Mouse (Mus musculus): ENCODE measurements around the gene Elp1. TPM values are rescaled to one million over a fixed set of nuclear protein-coding genes. Genes with fewer than 3 reads are reported as not detected.

Elp1 gene
- polyA plus RNA-seq, 1 experiment = 82.2 TPM

- Histone ChIP-seq H3K36me3 (ENCODE audit: control insufficient read depth, insufficient read depth, low read length, poor library complexity, severe bottlenecking) (peaks cover 41% of the 10 kb centered on the region), H3K4me1 (ENCODE audit: control insufficient read depth, insufficient read depth, low read length) (no peaks in the 10 kb centered on the region), H3K27me3 (ENCODE audit: control insufficient read depth, insufficient read depth, low read length, poor library complexity, severe bottlenecking) (no peaks in the 10 kb centered on the region), H3K4me3 (ENCODE audit: low read depth, low read length) (no peak overlapping the region), H3K27ac (ENCODE audit: insufficient read depth, low read length) (no peak overlapping the region), H3K9ac (ENCODE audit: low read depth, poor library complexity, severe bottlenecking) (no peak overlapping the region), H3K9me3 (replicated peaks; ENCODE audit: control insufficient read depth, insufficient read depth, low read length, poor library complexity, severe bottlenecking) (no peaks in the 10 kb centered on the region)
- TF ChIP-seq POLR2A (IDR thresholded peaks at IDR 0.05; ENCODE audit: insufficient read depth, low read length) (no peak), EP300 (IDR thresholded peaks at IDR 0.05; ENCODE audit: insufficient read depth, low read depth, low read length) (no peak), CTCF (IDR thresholded peaks at IDR 0.05; ENCODE audit: low read depth, low read length) (no peak)
These were observed 27.4 kb upstream of the Elp1 start for GRCm38 (mm10) chr4:56829511-56829921.

- no peak overlapping the region for H3K9ac ChIP-seq (ENCODE audit: low read depth, poor library complexity, severe bottlenecking)
- no peak overlapping the region for H3K27ac ChIP-seq (ENCODE audit: insufficient read depth, low read length)
- H3K4me3 ChIP-seq (ENCODE audit: low read depth, low read length) = no peak overlapping the region
- peaks cover 40% of the 10 kb centered on the region for H3K36me3 ChIP-seq (ENCODE audit: control insufficient read depth, insufficient read depth, low read length, poor library complexity, severe bottlenecking)
- TF ChIP-seq CTCF (IDR thresholded peaks at IDR 0.05; ENCODE audit: low read depth, low read length) (no peak), POLR2A (IDR thresholded peaks at IDR 0.05; ENCODE audit: insufficient read depth, low read length) (no peak), EP300 (IDR thresholded peaks at IDR 0.05; ENCODE audit: insufficient read depth, low read depth, low read length) (no peak)
- H3K27me3 ChIP-seq (ENCODE audit: control insufficient read depth, insufficient read depth, low read length, poor library complexity, severe bottlenecking) = no peaks in the 10 kb centered on the region
- no peaks in the 10 kb centered on the region for H3K4me1 ChIP-seq (ENCODE audit: control insufficient read depth, insufficient read depth, low read length)
- no peaks in the 10 kb centered on the region for H3K9me3 ChIP-seq (replicated peaks; ENCODE audit: control insufficient read depth, insufficient read depth, low read length, poor library complexity, severe bottlenecking)
These were observed 26.8 kb upstream of the Elp1 start for GRCm38 (mm10) chr4:56828932-56829331.

DNA sequence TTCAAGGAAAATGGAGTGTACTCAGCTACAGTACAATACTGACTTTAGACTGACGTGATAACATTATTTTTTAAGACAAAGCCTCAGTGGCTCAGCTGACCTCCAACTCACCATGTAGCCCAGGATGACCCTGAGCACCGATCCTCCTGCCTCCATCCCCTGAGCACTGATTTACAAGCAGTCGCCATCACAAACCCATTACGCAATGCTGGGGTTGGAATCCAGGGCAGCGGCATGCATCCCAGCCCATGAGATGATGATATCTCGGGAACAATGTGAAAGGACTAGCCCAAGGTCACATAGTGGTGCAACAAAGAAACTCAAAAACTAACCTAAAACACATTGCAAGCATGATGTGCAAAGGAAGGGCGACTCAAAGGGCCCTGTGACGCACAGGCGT, 22.1 kb upstream of the Elp1 start:
- no peak for TF ChIP-seq CTCF (IDR thresholded peaks at IDR 0.05; ENCODE audit: low read depth, low read length)
- TF ChIP-seq POLR2A (IDR thresholded peaks at IDR 0.05; ENCODE audit: insufficient read depth, low read length) = no peak
- TF ChIP-seq EP300 (IDR thresholded peaks at IDR 0.05; ENCODE audit: insufficient read depth, low read depth, low read length) = no peak

DNA sequence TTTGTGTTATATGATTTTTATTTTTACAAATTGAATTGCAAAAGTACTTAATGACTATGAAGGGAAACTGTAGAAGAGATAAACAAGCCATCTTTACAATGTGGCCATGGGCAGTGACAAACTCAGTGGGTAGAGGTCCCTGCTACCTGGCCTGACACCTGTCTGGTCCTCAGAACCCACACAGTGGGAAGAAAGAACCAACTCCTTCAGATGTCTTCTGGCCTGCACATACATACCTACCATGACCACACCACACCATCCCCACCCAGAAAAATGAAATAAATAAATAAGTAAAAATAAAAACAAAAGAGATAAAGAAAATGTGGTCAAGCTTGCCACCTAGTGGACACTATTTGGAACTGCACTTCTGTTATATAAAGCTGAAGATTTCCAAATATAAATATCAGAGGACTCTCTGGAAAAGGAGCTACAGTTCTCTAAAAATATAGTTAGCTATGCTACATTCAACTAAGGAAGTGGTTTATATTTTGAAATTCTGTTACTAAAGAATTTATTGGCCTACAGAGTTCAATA, 18.0 kb upstream of the Elp1 start:
- Histone ChIP-seq H3K9ac (ENCODE audit: low read depth, poor library complexity, severe bottlenecking) (no peak overlapping the region), H3K9me3 (replicated peaks; ENCODE audit: control insufficient read depth, insufficient read depth, low read length, poor library complexity, severe bottlenecking) (no peaks in the 10 kb centered on the region), H3K27ac (ENCODE audit: insufficient read depth, low read length) (no peak overlapping the region), H3K36me3 (ENCODE audit: control insufficient read depth, insufficient read depth, low read length, poor library complexity, severe bottlenecking) (peaks cover 10% of the 10 kb centered on the region; the same call in 1 of the 2 replicates), H3K4me1 (ENCODE audit: control insufficient read depth, insufficient read depth, low read length) (no peaks in the 10 kb centered on the region), H3K27me3 (ENCODE audit: control insufficient read depth, insufficient read depth, low read length, poor library complexity, severe bottlenecking) (no peaks in the 10 kb centered on the region), H3K4me3 (ENCODE audit: low read depth, low read length) (no peak overlapping the region)
- no peak for TF ChIP-seq POLR2A (IDR thresholded peaks at IDR 0.05; ENCODE audit: insufficient read depth, low read length)
- TF ChIP-seq EP300 (IDR thresholded peaks at IDR 0.05; ENCODE audit: insufficient read depth, low read depth, low read length) = no peak
- TF ChIP-seq CTCF (IDR thresholded peaks at IDR 0.05; ENCODE audit: low read depth, low read length) = no peak

More for the DNA sequence above, 22.1 kb upstream of the Elp1 start:
- Histone ChIP-seq H3K27me3 (ENCODE audit: control insufficient read depth, insufficient read depth, low read length, poor library complexity, severe bottlenecking) (no peaks in the 10 kb centered on the region), H3K9me3 (replicated peaks; ENCODE audit: control insufficient read depth, insufficient read depth, low read length, poor library complexity, severe bottlenecking) (no peaks in the 10 kb centered on the region), H3K9ac (ENCODE audit: low read depth, poor library complexity, severe bottlenecking) (no peak overlapping the region), H3K4me3 (ENCODE audit: low read depth, low read length) (no peak overlapping the region), H3K4me1 (ENCODE audit: control insufficient read depth, insufficient read depth, low read length) (no peaks in the 10 kb centered on the region), H3K27ac (ENCODE audit: insufficient read depth, low read length) (no peak overlapping the region), H3K36me3 (ENCODE audit: control insufficient read depth, insufficient read depth, low read length, poor library complexity, severe bottlenecking) (peaks cover 12% of the 10 kb centered on the region)

GRCm38 (mm10) chr4:56815131-56815530, 13.0 kb upstream of the Elp1 start:
- Histone ChIP-seq H3K4me1 (ENCODE audit: control insufficient read depth, insufficient read depth, low read length) (no peaks in the 10 kb centered on the region), H3K27ac (ENCODE audit: insufficient read depth, low read length) (no peak overlapping the region)

DNA sequence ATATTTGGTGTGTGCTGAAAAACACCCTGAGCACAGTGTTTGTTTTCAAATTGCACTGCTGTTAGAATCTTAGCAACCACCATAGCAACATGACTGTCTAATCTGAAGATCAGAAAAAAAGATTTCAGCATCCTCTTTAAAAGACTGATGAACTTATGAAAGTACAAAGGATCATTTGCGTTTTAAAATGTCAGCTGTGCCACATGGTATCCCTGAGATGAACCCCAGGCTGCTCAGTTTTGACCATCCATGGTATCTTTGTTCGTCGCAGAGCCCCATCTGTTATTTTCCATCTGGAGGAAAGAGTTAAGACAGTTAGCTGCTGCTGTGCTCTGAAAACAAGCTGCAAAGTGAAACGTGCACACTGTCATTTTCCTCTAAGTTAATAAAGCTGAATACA, 10.0 kb upstream of the Elp1 start:
- Histone ChIP-seq H3K27me3 (ENCODE audit: control insufficient read depth, insufficient read depth, low read length, poor library complexity, severe bottlenecking) (no peaks in the 10 kb centered on the region), H3K4me1 (ENCODE audit: control insufficient read depth, insufficient read depth, low read length) (no peaks in the 10 kb centered on the region), H3K4me3 (ENCODE audit: low read depth, low read length) (no peak overlapping the region), H3K9me3 (replicated peaks; ENCODE audit: control insufficient read depth, insufficient read depth, low read length, poor library complexity, severe bottlenecking) (no peaks in the 10 kb centered on the region), H3K9ac (ENCODE audit: low read depth, poor library complexity, severe bottlenecking) (no peak overlapping the region), H3K36me3 (ENCODE audit: control insufficient read depth, insufficient read depth, low read length, poor library complexity, severe bottlenecking) (peaks cover 22% of the 10 kb centered on the region), H3K27ac (ENCODE audit: insufficient read depth, low read length) (no peak overlapping the region)
- TF ChIP-seq EP300 (IDR thresholded peaks at IDR 0.05; ENCODE audit: insufficient read depth, low read depth, low read length) (no peak), POLR2A (IDR thresholded peaks at IDR 0.05; ENCODE audit: insufficient read depth, low read length) (no peak), CTCF (IDR thresholded peaks at IDR 0.05; ENCODE audit: low read depth, low read length) (no peak)

More at GRCm38 (mm10) chr4:56815131-56815530, 13.0 kb upstream of the Elp1 start:
- H3K4me3 ChIP-seq (ENCODE audit: low read depth, low read length) = no peak overlapping the region
- H3K9me3 ChIP-seq (replicated peaks; ENCODE audit: control insufficient read depth, insufficient read depth, low read length, poor library complexity, severe bottlenecking) = no peaks in the 10 kb centered on the region
- H3K36me3 ChIP-seq (ENCODE audit: control insufficient read depth, insufficient read depth, low read length, poor library complexity, severe bottlenecking) = peaks cover 24% of the 10 kb centered on the region
- H3K9ac ChIP-seq (ENCODE audit: low read depth, poor library complexity, severe bottlenecking) = no peak overlapping the region
- H3K27me3 ChIP-seq (ENCODE audit: control insufficient read depth, insufficient read depth, low read length, poor library complexity, severe bottlenecking) = no peaks in the 10 kb centered on the region
- no peak for TF ChIP-seq POLR2A (IDR thresholded peaks at IDR 0.05; ENCODE audit: insufficient read depth, low read length)
- TF ChIP-seq CTCF (IDR thresholded peaks at IDR 0.05; ENCODE audit: low read depth, low read length) = no peak
- TF ChIP-seq EP300 (IDR thresholded peaks at IDR 0.05; ENCODE audit: insufficient read depth, low read depth, low read length) = no peak

Measured in ES-Bruce4 (cell line).